8 mouse cellular contexts compared by ENCODE assay signal in the genomic region with DNA sequence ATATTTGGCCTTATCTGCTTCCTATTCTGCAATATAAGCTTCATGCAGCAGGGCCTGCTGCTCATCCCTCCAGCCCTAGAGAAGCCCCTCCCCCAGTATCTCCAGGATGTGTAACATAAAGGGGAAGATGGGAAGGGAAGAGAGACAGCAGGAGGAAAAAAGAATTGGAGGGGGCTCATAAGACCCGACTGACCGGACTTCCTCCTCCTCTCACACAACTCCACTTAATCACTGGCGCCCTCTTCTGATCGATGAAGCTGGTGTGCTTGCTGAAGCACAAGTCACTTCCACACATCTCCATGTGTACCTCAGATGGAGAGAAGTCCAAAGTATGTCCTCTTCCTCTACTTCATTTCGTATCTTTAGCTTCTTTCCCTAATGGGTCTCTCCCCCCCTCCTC.
DNase-seq lines count a peak whose midpoint lies in the region; ATAC-seq lines count a peak whose summit lies in the region.

No protein-coding gene starts in this region.

- no peak overlapping the region; the same call in 1 of the 2 replicates for H3K9ac ChIP-seq in forebrain, embryonic 13.5 days

- H3K4me2 ChIP-seq in forebrain, embryonic 13.5 days, result no peak overlapping the region

- H3K36me3 ChIP-seq in forebrain, embryonic 10.5 days (replicated peaks), result no peaks in the 10 kb centered on the region
- no peaks in the 10 kb centered on the region for H3K36me3 ChIP-seq in forebrain, embryonic 13.5 days (ENCODE audit: poor library complexity, severe bottlenecking)

- 8% methylated on average over 5 of the region's 5 CpGs for WGBS in forebrain, embryonic 10.5 days
- WGBS in forebrain, embryonic 13.5 days, result 6% methylated on average over 5 of the region's 5 CpGs

- no peaks in the 10 kb centered on the region for H3K9me3 ChIP-seq in forebrain, embryonic 10.5 days
- H3K9me3 ChIP-seq in forebrain, embryonic 13.5 days (replicated peaks), result no peaks in the 10 kb centered on the region

- DNase-seq in forebrain, embryonic 10.5 days (ENCODE audit: extremely low spot score, low spot score), result peak; percentile 37
- peak; percentile 33 for DNase-seq in ovary, postnatal 14 days (ENCODE audit: low spot score)
- DNase-seq in ovary, postnatal 10 days (ENCODE audit: low spot score), result no peak
- peak; percentile 68 for DNase-seq in embryo, embryonic 9.5 days (ENCODE audit: extremely low spot score)
- DNase-seq in layer of hippocampus, postnatal 14 days (ENCODE audit: low spot score in 2 of 2), result peak; percentile 29 to 60
- peak; percentile 30 to 47 for DNase-seq in right cerebral cortex, adult 2 months (ENCODE audit: low spot score in 2 of 2)

- H3K4me1 ChIP-seq in forebrain, embryonic 10.5 days, result peaks cover 15% of the 10 kb centered on the region
- H3K4me1 ChIP-seq in forebrain, embryonic 13.5 days, result peaks cover 4% of the 10 kb centered on the region; the same call in 1 of the 2 replicates

- H3K4me3 ChIP-seq in forebrain, embryonic 10.5 days, result no peak overlapping the region
- no peak overlapping the region for H3K4me3 ChIP-seq in forebrain, embryonic 13.5 days

- ATAC-seq in forebrain, embryonic 13.5 days, result no peak
- no peak for ATAC-seq in erythroid progenitor cell, adult 5-6 weeks (replicated peaks; ENCODE audit: low FRiP score, poor library complexity, severe bottlenecking)

- 0 out of 2 replicates have a peak overlapping the region, but pooled peaks have one; percentile 25 for H3K27ac ChIP-seq in forebrain, embryonic 10.5 days
- H3K27ac ChIP-seq in forebrain, embryonic 13.5 days, result no peak overlapping the region

- no peaks in the 10 kb centered on the region for H3K27me3 ChIP-seq in forebrain, embryonic 10.5 days (ENCODE audit: poor library complexity, severe bottlenecking)
- H3K27me3 ChIP-seq in forebrain, embryonic 13.5 days, result no peaks in the 10 kb centered on the region
